Mouse (Mus musculus) ES-Bruce4 (cell line): ENCODE data around the gene Lsm5. TPM values are rescaled to one million over a fixed set of nuclear protein-coding genes. Genes with fewer than 3 reads are reported as not detected.

Source experiments
- H3K27ac ChIP-seq: 2 replicates; pipeline ENCODE4 v1.5.1; 2012; ENCODE audit warnings: low read length, inconsistent platforms; ENCODE audit not compliant: insufficient read depth
- H3K27me3 ChIP-seq: 2 replicates; pipeline ENCODE4 v1.6.1; 2012; ENCODE audit warnings: mild to moderate bottlenecking, low read length, inconsistent platforms; ENCODE audit not compliant: control insufficient read depth, poor library complexity, insufficient read depth, severe bottlenecking
- H3K36me3 ChIP-seq: 2 replicates; pipeline ENCODE4 v1.6.1; 2012; ENCODE audit warnings: inconsistent platforms, mild to moderate bottlenecking, low read length, moderate library complexity; ENCODE audit not compliant: control insufficient read depth, poor library complexity, insufficient read depth, severe bottlenecking
- H3K4me1 ChIP-seq: one replicate; pipeline ENCODE4 v1.8.1; 2011; ENCODE audit warnings: low read length; ENCODE audit not compliant: control insufficient read depth, insufficient read depth
- H3K4me3 ChIP-seq: 2 replicates; pipeline ENCODE4 v1.5.1; 2011; ENCODE audit warnings: low read depth, mild to moderate bottlenecking, low read length
- H3K9ac ChIP-seq: 2 replicates; pipeline ENCODE4 v1.6.1; 2012; ENCODE audit warnings: low read depth, mild to moderate bottlenecking, inconsistent platforms; ENCODE audit not compliant: poor library complexity, severe bottlenecking
- H3K9me3 ChIP-seq: replicated peaks from 2 replicates; pipeline ENCODE4 v1.6.1; 2012; ENCODE audit warnings: mild to moderate bottlenecking, low read length, inconsistent platforms; ENCODE audit not compliant: control insufficient read depth, poor library complexity, insufficient read depth, severe bottlenecking
- CTCF ChIP-seq: IDR thresholded peaks from one replicate; pipeline ENCODE4 v1.8.1; 2011; ENCODE audit warnings: low read depth, low read length
- EP300 ChIP-seq: IDR thresholded peaks from 2 replicates; pipeline ENCODE4 v1.6.1; 2011; ENCODE audit warnings: low read depth, low read length; ENCODE audit not compliant: insufficient read depth
- POLR2A ChIP-seq: IDR thresholded peaks from one replicate; pipeline ENCODE4 v1.8.1; 2011; ENCODE audit warnings: low read length; ENCODE audit not compliant: insufficient read depth
- polyA plus RNA-seq: library from polyadenylated mRNA; stranded (reverse); fragments of >200 nt; gene quantifications from 2 replicates; pipeline ENCODE4 v1.2.4, GENCODE M21; 2011; ENCODE audit warnings: low read depth; ENCODE audit not compliant: missing spikeins, insufficient read depth, insufficient read length

Gene Lsm5
- polyA plus RNA-seq, 1 experiment = 182 TPM

- no peak overlapping the region for H3K4me3 ChIP-seq
- H3K27me3 ChIP-seq = no peaks in the 10 kb centered on the region
- no peaks in the 10 kb centered on the region for H3K4me1 ChIP-seq
- H3K9ac ChIP-seq = no peak overlapping the region
- no peaks in the 10 kb centered on the region for H3K36me3 ChIP-seq
- H3K27ac ChIP-seq = no peak overlapping the region
- no peaks in the 10 kb centered on the region for H3K9me3 ChIP-seq
- TF ChIP-seq CTCF (no peak), EP300 (no peak), POLR2A (no peak)
Measured at GRCm38 (mm10) chr6:56664410-56664809, 40.1 kb downstream of the Lsm5 start.

- no peaks in the 10 kb centered on the region for H3K27me3 ChIP-seq
- H3K36me3 ChIP-seq = no peaks in the 10 kb centered on the region
- H3K4me1 ChIP-seq = no peaks in the 10 kb centered on the region
- no peak overlapping the region for H3K9ac ChIP-seq
- H3K4me3 ChIP-seq = no peak overlapping the region
- no peak for TF ChIP-seq EP300
- no peak for TF ChIP-seq CTCF
- TF ChIP-seq POLR2A = no peak
- H3K27ac ChIP-seq = no peak overlapping the region
- H3K9me3 ChIP-seq = no peaks in the 10 kb centered on the region
Measured at GRCm38 (mm10) chr6:56655393-56655792, 49.1 kb downstream of the Lsm5 start.

- no peak overlapping the region for H3K27ac ChIP-seq
- no peaks in the 10 kb centered on the region for H3K9me3 ChIP-seq
Measured at GRCm38 (mm10) chr6:56652121-56652592, 52.4 kb downstream of the Lsm5 start.

More at GRCm38 (mm10) chr6:56652121-56652592, 52.4 kb downstream of the Lsm5 start:
- H3K36me3 ChIP-seq = no peaks in the 10 kb centered on the region
- peak overlapping the region; percentile 56 for H3K4me3 ChIP-seq
- H3K4me1 ChIP-seq = no peaks in the 10 kb centered on the region
- H3K9ac ChIP-seq = 0 out of 2 replicates have a peak overlapping the region, but pooled peaks have one; percentile 14
- no peaks in the 10 kb centered on the region for H3K27me3 ChIP-seq
- TF ChIP-seq POLR2A = no peak
- no peak for TF ChIP-seq CTCF
- no peak for TF ChIP-seq EP300

Other genes starting within 250 kb of the Lsm5 start
- 0.88 and 1.3 TPM in 2 replicates for gene Pde1c, start 135.6 kb downstream of the Lsm5 start, polyA plus RNA-seq
- gene Avl9, start 10.2 kb upstream of the Lsm5 start, polyA plus RNA-seq = 23.8 and 26.2 TPM in 2 replicates
- 92.8 and 99.1 TPM in 2 replicates for gene Kbtbd2, start 93.1 kb upstream of the Lsm5 start, polyA plus RNA-seq
- gene Fkbp9, start 127.3 kb upstream of the Lsm5 start, polyA plus RNA-seq = 211 and 215 TPM in 2 replicates
- gene Nt5c3, start 219.2 kb upstream of the Lsm5 start, polyA plus RNA-seq = 19.6 and 21.4 TPM in 2 replicates
- 0.78 and 0.97 TPM in 2 replicates for gene Vmn1r4, start 219.3 kb upstream of the Lsm5 start, polyA plus RNA-seq